Mouse (Mus musculus): ENCODE results near the gene Cdhr2. TPM values are rescaled to one million over a fixed set of nuclear protein-coding genes. Genes with fewer than 3 reads are reported as not detected.

Gene Cdhr2
- 0.22 and 1.4 TPM in 2 replicates for polyA plus RNA-seq (2015; fragmentation: Nextera tagmentation; extraction: Ambion mirVana)

DNA sequence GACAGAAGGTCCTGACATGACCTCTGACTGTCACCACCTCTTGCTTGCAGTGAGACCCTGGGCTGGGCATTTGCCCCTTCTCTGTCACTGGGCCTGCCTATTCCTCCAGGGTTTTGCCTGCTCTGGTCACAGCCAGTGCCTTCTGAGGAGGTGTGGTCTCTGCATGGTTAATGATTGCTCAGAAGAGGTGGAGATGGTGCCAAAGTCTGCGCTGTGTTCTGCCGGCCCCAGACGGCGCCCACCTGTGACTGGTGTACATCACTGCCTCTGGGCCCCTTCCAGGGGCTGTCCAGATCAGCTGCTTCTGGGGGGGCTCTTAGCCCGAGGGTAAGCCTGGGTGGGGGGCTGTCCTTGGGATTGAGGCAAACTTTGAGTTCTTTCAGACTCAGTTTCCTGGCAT lies at the start of gene Cdhr2:
Gene Cdhr2, plus strand, starts transcription at position 219 of the 400 bp plus-strand sequence.
- Histone ChIP-seq H3K4me3 (replicated peaks) (no peak within 1 kb of the TSS), H3K4me2 (no peak within 1 kb of the TSS), H3K36me3 (no peaks in the 10 kb centered on the region), H3K4me1 (no peaks in the 10 kb centered on the region), H3K27me3 (replicated peaks) (no peaks in the 10 kb centered on the region), H3K9me3 (replicated peaks) (no peaks in the 10 kb centered on the region), H3K9ac (replicated peaks) (no peak within 1 kb of the TSS), H3K27ac (replicated peaks) (no peak within 1 kb of the TSS)
- WGBS, result 66% methylated on average over 5 of the region's 5 CpGs
- no peak for ATAC-seq (ENCODE audit: low FRiP score)

DNA sequence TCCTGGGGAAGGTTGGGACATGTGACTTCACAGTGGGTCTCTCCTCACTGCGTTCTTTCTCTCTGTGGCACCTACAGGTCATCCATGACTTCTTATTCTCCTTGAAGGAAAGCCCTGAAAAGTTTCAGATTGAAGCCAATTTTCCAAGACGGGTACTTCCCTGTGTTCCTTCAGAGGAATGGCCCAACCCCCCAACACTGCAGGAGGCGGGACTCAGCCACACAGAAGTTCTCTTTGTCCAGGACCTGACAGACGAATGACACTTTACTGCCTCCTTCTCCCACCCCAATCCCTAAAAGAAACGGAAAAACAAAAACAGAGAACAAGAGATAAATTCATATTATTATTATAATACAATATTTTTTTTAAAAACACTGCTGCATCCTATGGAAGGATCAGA lies 40.4 kb upstream of the Cdhr2 start:
- H3K27ac ChIP-seq (replicated peaks), result no peak overlapping the region
- no peak overlapping the region for H3K9ac ChIP-seq (replicated peaks)
- H3K4me1 ChIP-seq, result no peaks in the 10 kb centered on the region
- H3K9me3 ChIP-seq (replicated peaks), result no peaks in the 10 kb centered on the region
- H3K36me3 ChIP-seq, result peaks cover 66% of the 10 kb centered on the region
- ATAC-seq (ENCODE audit: low FRiP score), result no peak
- no peaks in the 10 kb centered on the region for H3K27me3 ChIP-seq (replicated peaks)
- whole genome bisulfite sequencing, result 50% methylated on average over 5 of the region's 5 CpGs
- no peak overlapping the region for H3K4me2 ChIP-seq
- no peak overlapping the region for H3K4me3 ChIP-seq (replicated peaks)

DNA sequence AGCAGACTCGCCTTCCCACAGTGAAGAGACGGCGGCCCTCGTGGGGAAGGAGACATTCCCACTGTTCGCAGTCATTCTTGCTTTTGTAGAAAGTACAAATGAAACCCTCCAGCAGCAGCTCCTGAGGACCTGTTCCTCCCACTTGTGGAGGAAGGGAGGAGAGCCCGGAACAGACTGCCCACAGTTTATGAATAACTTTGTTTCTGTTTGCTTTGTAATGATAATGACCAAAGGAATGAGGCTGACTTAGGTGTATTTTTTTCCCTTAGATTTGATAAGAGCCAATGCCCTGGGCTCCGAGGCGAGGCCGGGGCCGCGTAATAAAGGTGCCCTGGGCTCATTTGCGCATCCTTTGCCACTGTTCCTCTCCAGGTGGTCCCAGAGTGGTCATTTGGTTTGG lies 39.9 kb upstream of the Cdhr2 start:
- H3K27me3 ChIP-seq (replicated peaks), result no peaks in the 10 kb centered on the region
- no peak overlapping the region for H3K4me3 ChIP-seq (replicated peaks)
- no peak for ATAC-seq (ENCODE audit: low FRiP score)
- H3K27ac ChIP-seq (replicated peaks), result no peak overlapping the region
- WGBS, result 81% methylated on average over 12 of the region's 12 CpGs
- no peak overlapping the region for H3K4me2 ChIP-seq
- H3K9ac ChIP-seq (replicated peaks), result no peak overlapping the region
- H3K9me3 ChIP-seq (replicated peaks), result no peaks in the 10 kb centered on the region
- H3K36me3 ChIP-seq, result peaks cover 61% of the 10 kb centered on the region
- no peaks in the 10 kb centered on the region for H3K4me1 ChIP-seq

GRCm38 (mm10) chr13:54663999-54664398 lies 37.3 kb upstream of the Cdhr2 start:
- 86% methylated on average over 4 of the region's 4 CpGs for WGBS
- Histone ChIP-seq H3K9ac (replicated peaks) (no peak overlapping the region), H3K36me3 (peaks cover 38% of the 10 kb centered on the region), H3K4me3 (replicated peaks) (no peak overlapping the region), H3K4me1 (no peaks in the 10 kb centered on the region), H3K27me3 (replicated peaks) (no peaks in the 10 kb centered on the region), H3K4me2 (no peak overlapping the region), H3K9me3 (replicated peaks) (no peaks in the 10 kb centered on the region), H3K27ac (replicated peaks) (no peak overlapping the region)
- no peak for ATAC-seq (ENCODE audit: low FRiP score)

- ATAC-seq (ENCODE audit: low FRiP score), result no peak
- Histone ChIP-seq H3K27me3 (replicated peaks) (no peaks in the 10 kb centered on the region), H3K4me1 (no peaks in the 10 kb centered on the region), H3K9me3 (replicated peaks) (no peaks in the 10 kb centered on the region), H3K27ac (replicated peaks) (no peak overlapping the region), H3K4me2 (no peak overlapping the region), H3K36me3 (peaks cover 36% of the 10 kb centered on the region), H3K9ac (replicated peaks) (no peak overlapping the region), H3K4me3 (replicated peaks) (no peak overlapping the region)
- WGBS, result 93% methylated on average over 1 of the region's 1 CpGs
Observed at GRCm38 (mm10) chr13:54664509-54664908, 36.8 kb upstream of the Cdhr2 start.

- Histone ChIP-seq H3K36me3 (peaks cover 36% of the 10 kb centered on the region), H3K9ac (replicated peaks) (no peak overlapping the region), H3K27me3 (replicated peaks) (no peaks in the 10 kb centered on the region), H3K27ac (replicated peaks) (no peak overlapping the region), H3K4me2 (no peak overlapping the region), H3K4me3 (replicated peaks) (no peak overlapping the region), H3K9me3 (replicated peaks) (no peaks in the 10 kb centered on the region), H3K4me1 (no peaks in the 10 kb centered on the region)
- ATAC-seq (ENCODE audit: low FRiP score), result no peak
- WGBS, result 95% methylated on average over 7 of the region's 7 CpGs
Observed at GRCm38 (mm10) chr13:54665062-54665461, 36.2 kb upstream of the Cdhr2 start.

DNA sequence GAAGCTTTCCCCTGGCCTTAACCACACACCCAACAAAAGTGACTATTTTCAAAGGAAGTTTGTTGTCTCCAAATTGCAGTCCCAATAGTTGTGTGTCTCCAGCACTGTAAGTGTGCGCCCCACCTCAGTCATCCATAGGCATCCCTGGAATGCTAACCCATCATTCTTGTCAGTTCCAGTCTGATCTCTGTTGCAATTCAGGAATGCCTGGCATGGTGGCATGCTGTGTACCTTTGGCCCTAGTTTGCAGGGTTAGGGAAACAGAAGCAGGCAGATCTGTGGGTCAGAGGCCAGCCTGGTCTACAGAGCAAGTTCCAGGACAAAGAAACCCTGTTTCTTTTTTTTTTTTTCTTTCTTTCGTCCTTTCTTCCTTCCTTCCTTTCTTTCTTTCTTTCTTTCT lies 30.8 kb upstream of the Cdhr2 start:
- Histone ChIP-seq H3K9me3 (replicated peaks) (no peaks in the 10 kb centered on the region), H3K4me1 (no peaks in the 10 kb centered on the region), H3K4me2 (no peak overlapping the region), H3K27ac (replicated peaks) (no peak overlapping the region), H3K27me3 (replicated peaks) (no peaks in the 10 kb centered on the region), H3K9ac (replicated peaks) (no peak overlapping the region), H3K36me3 (0 out of 2 replicates have a peak, but pooled peaks cover 2% of the 10 kb centered on the region), H3K4me3 (replicated peaks) (no peak overlapping the region)
- no peak for ATAC-seq (ENCODE audit: low FRiP score)
- WGBS, result 68% methylated on average over 2 of the region's 2 CpGs

GRCm38 (mm10) chr13:54675895-54676590 lies 25.2 kb upstream of the Cdhr2 start:
- Histone ChIP-seq H3K36me3 (peaks cover 23% of the 10 kb centered on the region), H3K4me2 (no peak overlapping the region), H3K4me3 (replicated peaks) (no peak overlapping the region), H3K9ac (replicated peaks) (no peak overlapping the region), H3K9me3 (replicated peaks) (no peaks in the 10 kb centered on the region), H3K27me3 (replicated peaks) (no peaks in the 10 kb centered on the region), H3K4me1 (no peaks in the 10 kb centered on the region), H3K27ac (replicated peaks) (no peak overlapping the region)
- ATAC-seq (ENCODE audit: low FRiP score), result no peak
- WGBS, result 69% methylated on average over 11 of the region's 11 CpGs

DNA sequence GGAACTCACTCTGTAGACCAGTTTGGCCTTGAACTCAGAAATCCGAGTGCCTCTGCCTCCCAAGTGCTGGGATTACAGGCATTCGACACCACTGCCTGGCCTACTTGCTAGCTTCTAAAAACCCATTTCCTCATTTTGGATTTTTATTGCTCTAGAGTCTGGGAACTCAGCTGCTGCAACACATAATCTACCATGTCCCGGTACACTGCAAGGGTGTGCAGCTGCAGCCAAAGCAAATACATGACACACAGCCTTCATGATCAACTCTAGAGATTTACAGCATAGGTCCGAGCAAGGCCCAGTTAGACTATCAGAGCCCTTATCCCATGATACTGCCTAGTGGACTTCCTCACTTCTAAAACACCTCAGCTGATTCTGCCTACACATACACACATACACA lies 23.0 kb upstream of the Cdhr2 start:
- Histone ChIP-seq H3K4me3 (replicated peaks) (no peak overlapping the region), H3K4me1 (no peaks in the 10 kb centered on the region), H3K9ac (replicated peaks) (no peak overlapping the region), H3K4me2 (no peak overlapping the region), H3K36me3 (peaks cover 46% of the 10 kb centered on the region), H3K27ac (replicated peaks) (no peak overlapping the region), H3K27me3 (replicated peaks) (no peaks in the 10 kb centered on the region), H3K9me3 (replicated peaks) (no peaks in the 10 kb centered on the region)
- 67% methylated on average over 4 of the region's 4 CpGs for WGBS
- ATAC-seq (ENCODE audit: low FRiP score), result no peak

DNA sequence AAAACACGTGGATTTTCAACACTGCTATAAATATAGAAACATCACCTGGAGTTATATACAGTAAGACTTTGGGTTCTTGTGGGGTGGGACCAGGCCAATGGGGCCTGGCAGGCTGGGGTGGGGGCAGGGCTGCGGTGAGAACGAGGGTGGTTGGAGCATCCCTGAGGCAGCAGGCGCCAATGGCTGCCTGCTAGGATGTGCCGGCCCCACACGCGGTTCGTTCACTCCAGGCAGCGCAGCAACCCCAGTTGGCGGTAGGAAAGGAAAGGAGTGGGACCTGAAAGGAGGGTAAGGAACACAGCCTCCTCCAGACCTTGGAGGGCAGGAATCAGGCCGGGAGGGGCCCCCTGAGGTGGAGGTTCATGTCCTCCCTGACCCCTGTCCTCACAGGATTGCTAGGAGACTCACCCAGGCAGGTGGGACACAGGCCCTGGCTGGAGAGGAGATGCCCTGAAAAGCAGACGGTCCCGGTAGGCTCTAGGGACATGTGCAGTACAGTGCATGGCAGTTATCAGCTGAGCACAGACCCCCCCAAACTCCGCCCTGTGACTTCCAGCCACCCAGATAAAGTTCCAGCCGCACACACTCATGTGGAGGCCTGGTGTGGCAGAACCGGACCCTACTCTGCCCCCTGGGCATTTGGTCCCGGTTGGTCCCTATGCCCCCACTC lies 20.9 kb upstream of the Cdhr2 start:
- H3K9ac ChIP-seq (replicated peaks), result no peak overlapping the region
- H3K4me2 ChIP-seq, result no peak overlapping the region
- WGBS, result 82% methylated on average over 17 of the region's 17 CpGs
- no peaks in the 10 kb centered on the region for H3K27me3 ChIP-seq (replicated peaks)
- no peak for ATAC-seq (ENCODE audit: low FRiP score)
- H3K36me3 ChIP-seq, result peaks cover 57% of the 10 kb centered on the region
- H3K27ac ChIP-seq (replicated peaks), result no peak overlapping the region
- H3K4me3 ChIP-seq (replicated peaks), result no peak overlapping the region
- H3K4me1 ChIP-seq, result peaks cover 17% of the 10 kb centered on the region
- no peaks in the 10 kb centered on the region for H3K9me3 ChIP-seq (replicated peaks)

DNA sequence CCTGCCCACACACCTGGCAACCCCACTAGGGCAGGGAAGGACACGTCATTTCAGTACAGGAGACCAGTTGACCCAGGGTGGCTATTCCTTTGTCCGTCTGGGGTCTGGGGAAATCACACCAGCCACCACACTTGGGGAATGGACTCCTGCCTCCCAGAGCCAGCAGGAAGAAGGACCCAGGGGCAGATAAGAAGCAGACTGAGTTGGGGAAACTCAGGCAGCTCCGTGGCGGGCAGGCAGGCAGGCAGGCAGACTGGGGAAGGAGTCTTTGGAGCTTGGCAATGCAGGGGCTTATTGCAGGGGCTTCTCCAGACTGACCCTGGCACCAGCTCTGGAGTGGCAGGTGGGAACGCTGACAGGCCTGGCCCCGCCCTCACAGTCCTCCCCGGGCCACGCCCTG lies 20.0 kb upstream of the Cdhr2 start:
- no peak for ATAC-seq (ENCODE audit: low FRiP score)
- WGBS, result 89% methylated on average over 8 of the region's 8 CpGs
- H3K27ac ChIP-seq (replicated peaks), result no peak overlapping the region
- no peaks in the 10 kb centered on the region for H3K9me3 ChIP-seq (replicated peaks)
- H3K9ac ChIP-seq (replicated peaks), result no peak overlapping the region
- H3K36me3 ChIP-seq, result peaks cover 57% of the 10 kb centered on the region
- H3K4me2 ChIP-seq, result no peak overlapping the region
- H3K4me3 ChIP-seq (replicated peaks), result no peak overlapping the region
- no peaks in the 10 kb centered on the region for H3K27me3 ChIP-seq (replicated peaks)
- peaks cover 26% of the 10 kb centered on the region for H3K4me1 ChIP-seq

- H3K4me2 ChIP-seq, result no peak overlapping the region
- H3K27me3 ChIP-seq (replicated peaks), result no peaks in the 10 kb centered on the region
- no peak overlapping the region for H3K27ac ChIP-seq (replicated peaks)
- peaks cover 32% of the 10 kb centered on the region for H3K4me1 ChIP-seq
- H3K9ac ChIP-seq (replicated peaks), result no peak overlapping the region
- no peak overlapping the region for H3K4me3 ChIP-seq (replicated peaks)
- ATAC-seq (ENCODE audit: low FRiP score), result no peak
- no peaks in the 10 kb centered on the region for H3K9me3 ChIP-seq (replicated peaks)
- peaks cover 57% of the 10 kb centered on the region for H3K36me3 ChIP-seq
- 93% methylated on average over 3 of the region's 3 CpGs for WGBS
Observed at GRCm38 (mm10) chr13:54683301-54683700, 18.0 kb upstream of the Cdhr2 start.

Data from neural tube, embryonic 15.5 days (tissue).